Mouse (Mus musculus): ENCODE measurements around the gene Dtnb.
"Not testable (repeated sequence)": the region's sequence is repeated elsewhere in the genome, so short reads cannot be mapped to it uniquely, and the experiment has no call there.

Dtnb gene

GRCm38 (mm10) chr12:3660985-3661635, 88.9 kb downstream of the Dtnb start:
- no peak for DNase-seq (ENCODE audit: low spot score)

DNA sequence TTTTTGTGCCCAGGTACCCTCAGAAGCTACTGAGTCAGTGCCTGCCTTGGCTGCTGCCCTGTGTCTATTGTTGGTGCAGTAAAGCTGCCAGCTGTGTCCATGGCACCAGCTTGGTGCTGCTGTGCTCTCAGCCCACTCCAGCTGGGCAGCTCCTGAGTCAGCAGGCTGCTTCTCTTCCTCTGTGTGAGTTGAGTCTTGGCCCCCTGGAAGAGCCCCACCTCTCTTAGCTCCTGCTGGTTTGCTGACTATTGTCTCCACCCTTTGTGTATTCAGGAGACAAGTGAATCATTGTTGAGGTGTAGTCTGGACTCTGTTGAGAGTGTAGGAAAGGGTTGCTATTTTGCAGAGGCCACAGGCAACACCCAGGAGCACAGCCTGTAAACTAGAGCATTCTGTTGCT, 90.5 kb downstream of the Dtnb start:
- no peak for DNase-seq (ENCODE audit: low spot score)

- no peak for DNase-seq (ENCODE audit: low spot score)
Observed at GRCm38 (mm10) chr12:3663386-3663785, 91.2 kb downstream of the Dtnb start.

GRCm38 (mm10) chr12:3669971-3670381, 97.8 kb downstream of the Dtnb start:
- DNase-seq (ENCODE audit: low spot score): no peak

DNA sequence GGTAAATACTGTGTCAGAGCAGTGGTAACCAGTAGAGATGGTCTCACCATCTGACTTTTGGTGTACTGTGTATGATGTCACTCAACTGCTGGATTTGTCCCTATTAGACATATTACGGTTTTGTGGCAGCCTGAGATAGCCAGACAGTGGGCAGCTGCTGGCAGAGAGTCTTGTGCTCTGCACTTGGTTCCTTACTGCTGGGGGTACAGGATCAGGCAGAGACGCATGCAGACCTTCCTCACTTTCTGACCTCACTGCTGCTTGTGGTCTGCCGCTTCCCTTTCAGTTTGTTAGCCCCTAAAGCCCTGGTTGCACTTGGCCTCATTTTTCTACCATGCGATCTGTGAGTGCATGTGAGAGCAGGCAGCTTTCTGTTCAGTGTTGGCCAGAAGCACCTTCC, 98.9 kb downstream of the Dtnb start:
- no peak for DNase-seq (ENCODE audit: low spot score)

GRCm38 (mm10) chr12:3672786-3673185, 100.6 kb downstream of the Dtnb start:
- DNase-seq (ENCODE audit: low spot score): peak; percentile 14

DNA sequence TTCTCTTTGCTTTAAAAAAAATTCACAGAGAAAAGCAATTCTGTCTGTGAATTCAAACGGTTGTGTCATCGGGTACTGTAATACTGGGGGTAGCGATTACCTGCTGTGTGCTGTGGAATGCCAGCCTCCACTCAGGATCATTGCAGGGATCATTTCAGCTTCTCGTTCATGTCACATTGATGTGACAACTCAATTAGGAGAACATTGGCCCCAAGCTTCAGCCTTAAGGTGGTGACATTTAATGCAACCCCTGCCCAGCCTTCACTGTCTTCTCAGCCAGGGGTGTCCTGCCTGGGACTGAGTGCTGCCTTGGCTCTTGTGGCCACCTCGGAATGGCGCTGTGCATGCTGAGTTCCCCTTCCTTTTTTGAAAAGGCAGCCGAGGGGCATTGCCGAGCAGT, 101.7 kb downstream of the Dtnb start:
- DNase-seq (ENCODE audit: low spot score): no peak

DNA sequence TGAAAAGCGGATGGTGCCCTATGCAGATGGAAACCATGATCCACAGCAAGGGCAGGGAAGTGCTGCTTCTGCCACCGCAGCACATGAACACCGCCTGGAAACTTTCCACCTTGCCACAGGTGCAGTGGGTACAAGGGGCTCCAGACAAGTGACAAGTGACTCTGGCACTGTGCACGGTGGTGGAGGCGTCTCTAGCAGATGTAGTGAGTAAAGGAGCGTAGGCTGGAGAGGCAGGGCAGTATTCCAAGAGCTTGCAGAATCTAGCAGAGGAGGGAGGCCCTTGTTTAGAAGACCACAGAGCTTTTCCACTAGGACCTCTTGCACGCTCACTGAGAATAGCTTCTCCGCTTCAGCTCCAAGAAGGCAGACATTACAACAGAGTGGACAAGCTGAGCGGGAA, 102.7 kb downstream of the Dtnb start:
- no peak for DNase-seq (ENCODE audit: low spot score)

GRCm38 (mm10) chr12:3680721-3681120, 108.5 kb downstream of the Dtnb start:
- no peak for DNase-seq (ENCODE audit: low spot score)

DNA sequence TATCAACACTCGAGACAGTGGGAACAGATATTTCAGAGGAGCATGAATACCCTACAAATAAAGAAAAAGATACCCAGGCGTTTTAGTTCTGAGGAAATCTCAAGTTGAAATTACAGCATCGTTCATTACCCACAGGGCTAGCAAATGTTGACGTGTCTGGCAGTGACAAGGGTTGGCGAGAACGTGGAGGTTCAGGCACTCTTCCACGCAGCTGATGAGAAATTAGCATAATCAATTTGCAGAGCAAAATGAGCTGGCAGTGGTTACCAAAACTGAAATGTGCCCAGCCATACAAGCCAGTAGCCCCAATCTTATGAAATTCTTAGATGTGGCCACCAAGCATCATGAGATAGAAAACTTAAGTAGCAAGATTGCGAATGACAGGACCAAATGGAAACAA, 110.9 kb downstream of the Dtnb start:
- DNase-seq (ENCODE audit: low spot score): no peak

DNA sequence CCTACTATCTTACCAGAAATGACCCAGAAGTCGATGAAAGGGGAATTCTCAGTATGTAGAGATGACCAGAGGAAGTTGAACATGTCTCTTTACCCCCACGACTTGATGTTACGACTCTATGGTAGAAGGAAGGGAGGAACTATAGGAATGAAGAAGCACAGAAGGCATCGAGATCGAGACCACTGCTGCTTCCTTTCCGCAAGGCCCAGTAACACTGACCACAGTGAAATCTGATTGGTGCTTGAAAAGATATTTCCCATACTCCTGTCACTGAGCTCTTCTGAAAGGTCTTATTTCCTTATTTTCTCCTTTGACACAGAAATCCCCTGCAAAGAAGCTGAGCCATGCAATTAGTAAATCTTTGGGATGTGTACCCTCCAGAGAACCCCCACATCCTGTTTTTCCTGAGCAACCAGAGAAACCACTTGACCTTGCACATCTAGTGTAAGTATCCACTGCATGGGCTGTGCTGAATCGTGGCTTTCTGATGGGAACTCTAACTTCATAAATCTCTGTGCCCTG, 114.3 kb downstream of the Dtnb start:
- no peak for DNase-seq (ENCODE audit: low spot score)

GRCm38 (mm10) chr12:3690926-3691529, 118.8 kb downstream of the Dtnb start:
- not testable (repeated sequence) for DNase-seq (ENCODE audit: low spot score)

DNA sequence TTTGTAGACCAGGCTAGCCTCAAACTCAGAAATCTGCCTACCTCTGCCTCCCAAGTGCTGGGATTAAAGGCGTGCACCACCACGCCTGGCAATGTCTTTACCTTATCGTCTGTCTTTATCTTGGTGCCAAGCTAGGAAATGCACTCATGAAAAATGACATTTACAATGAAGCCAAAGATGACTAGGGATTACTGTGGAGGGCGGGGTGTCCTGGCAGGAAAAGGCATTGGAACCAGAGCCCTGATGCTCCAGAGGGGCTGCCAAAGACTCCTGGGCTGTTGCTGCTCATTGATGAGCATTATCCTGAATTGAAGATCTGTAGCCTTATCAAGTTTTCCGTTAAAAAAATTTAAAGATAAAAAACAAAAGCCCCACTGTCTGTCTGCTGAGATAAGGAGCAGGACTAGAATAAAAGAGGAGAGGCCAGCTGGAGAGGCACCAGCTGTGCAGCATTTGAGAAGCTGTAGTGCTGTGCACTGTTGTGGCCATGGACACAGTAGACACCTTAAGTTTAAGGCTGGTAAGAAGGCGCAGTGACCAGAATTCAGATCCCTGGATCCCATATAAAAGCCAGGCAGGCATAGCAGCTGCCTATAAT, 120.7 kb downstream of the Dtnb start:
- DNase-seq (ENCODE audit: low spot score): no peak

DNA sequence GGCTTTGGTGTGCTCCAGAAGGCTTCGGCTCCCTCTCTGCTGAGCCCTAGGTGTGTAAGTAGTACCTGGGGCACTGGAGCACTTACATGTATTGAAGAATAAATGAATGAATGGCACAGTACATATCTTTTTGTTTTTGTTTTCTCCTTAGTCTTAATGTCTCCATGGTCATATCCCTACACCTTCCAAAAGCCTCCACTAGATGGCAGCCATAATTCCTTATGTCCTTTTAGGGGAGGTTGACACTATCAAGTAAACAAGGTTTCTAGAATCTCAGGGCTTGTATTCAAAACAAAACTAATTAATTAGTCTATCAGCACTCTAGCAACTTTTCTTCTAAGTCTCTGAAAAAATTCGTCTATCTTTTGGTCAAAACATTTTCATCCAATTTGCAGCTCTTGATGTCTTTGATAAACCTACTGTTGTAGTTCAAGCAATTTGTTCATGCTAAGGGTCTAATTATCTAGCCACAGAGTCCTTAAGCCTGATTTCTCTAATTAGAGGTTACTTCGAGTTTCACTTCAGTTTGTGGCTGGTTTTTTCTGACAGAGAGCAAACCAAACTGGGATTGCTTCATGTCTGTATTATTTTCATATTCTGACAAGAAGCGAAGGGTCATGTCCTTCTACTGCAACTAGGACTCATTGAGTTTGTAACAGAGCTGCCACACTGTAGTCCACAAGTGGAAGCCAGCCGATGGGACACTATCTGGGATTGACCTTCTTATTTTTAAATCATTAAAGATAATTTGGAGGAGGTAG, 123.7 kb downstream of the Dtnb start:
- no peak for DNase-seq (ENCODE audit: low spot score)

- no peak for DNase-seq (ENCODE audit: low spot score)
Observed at GRCm38 (mm10) chr12:3700503-3700902, 128.3 kb downstream of the Dtnb start.

DNA sequence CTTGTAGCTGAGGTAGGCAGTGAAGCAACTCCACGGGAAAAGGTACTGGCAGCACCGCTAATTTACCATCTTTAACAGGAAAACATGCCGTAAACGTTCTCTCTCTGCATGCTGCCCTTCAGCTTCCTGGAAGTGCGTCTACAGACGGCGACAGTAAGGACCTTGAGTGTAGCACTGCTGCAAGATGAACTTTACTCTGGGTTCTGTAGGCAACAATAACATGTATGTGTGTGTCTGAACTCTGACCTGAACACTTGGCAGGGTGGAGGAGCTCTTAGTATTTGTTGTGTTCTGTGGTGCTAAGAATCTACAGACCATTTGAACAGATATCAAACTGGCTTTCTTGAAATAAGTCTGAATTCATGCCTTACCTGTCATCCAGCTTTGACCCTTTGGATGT, 130.7 kb downstream of the Dtnb start:
- DNase-seq (ENCODE audit: low spot score): no peak

GRCm38 (mm10) chr12:3719151-3719721, 147.1 kb downstream of the Dtnb start:
- no peak for DNase-seq (ENCODE audit: low spot score)

DNA sequence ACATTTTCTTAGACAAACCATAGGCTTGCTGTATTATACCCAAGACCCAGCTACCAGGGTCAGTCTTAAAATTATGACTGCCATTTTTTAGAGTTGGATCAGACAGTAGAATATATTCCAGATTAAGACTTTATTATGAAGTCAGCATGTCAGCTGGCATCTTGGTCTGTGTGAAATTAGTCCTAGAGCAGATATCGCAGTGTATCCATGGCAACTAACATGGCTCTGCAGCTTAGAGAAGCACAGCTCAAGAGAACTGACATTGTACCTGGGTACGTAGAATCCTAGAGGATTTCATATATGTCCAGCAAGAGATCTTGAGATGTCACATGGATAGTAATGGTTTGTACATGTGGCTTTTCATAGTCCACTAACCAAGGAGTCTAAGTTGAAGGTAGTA, 148.3 kb downstream of the Dtnb start:
- DNase-seq (ENCODE audit: low spot score): no peak

DNA sequence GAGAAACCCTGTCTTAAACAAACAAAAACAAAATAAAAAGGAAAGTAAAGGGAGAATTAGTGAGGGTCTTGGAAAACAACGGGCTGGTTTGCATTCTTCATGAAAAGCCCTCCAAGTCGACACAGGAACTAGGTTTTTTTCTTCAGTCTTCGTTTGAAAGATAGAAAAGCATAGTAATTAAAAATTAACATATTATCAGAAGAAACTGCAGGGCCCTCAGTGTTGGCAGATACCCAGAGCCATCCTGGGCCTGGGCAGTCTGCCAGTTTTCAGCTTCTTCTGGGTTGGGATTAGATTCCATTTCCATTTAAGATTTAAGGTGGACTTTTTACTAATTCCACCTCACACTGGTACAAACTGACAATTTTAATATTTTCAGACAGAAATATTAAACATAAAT, 151.6 kb downstream of the Dtnb start:
- peak; percentile 42 for DNase-seq (ENCODE audit: low spot score)

GRCm38 (mm10) chr12:3724822-3725370, 152.7 kb downstream of the Dtnb start:
- DNase-seq (ENCODE audit: low spot score): no peak

- no peak for DNase-seq (ENCODE audit: low spot score)
Observed at GRCm38 (mm10) chr12:3729521-3730075, 157.4 kb downstream of the Dtnb start.

All from ovary, postnatal 36 days (tissue).